Mouse (Mus musculus) ES-E14 (cell line): ENCODE measurements around the gene Gm10188. TPM values are rescaled to one million over a fixed set of nuclear protein-coding genes. Genes with fewer than 3 reads are reported as not detected.
A peak's percentile ranks its signal among the peaks of the same experiment; 100 is the strongest.

ENCODE experiments used
- DNase-seq: peaks from one replicate; pipeline ENCODE4 v3.0.0-alpha.2; 2013; ENCODE audit warnings: low read depth, low spot score
- H3K27ac ChIP-seq: 2 replicates; pipeline ENCODE4 v1.5.1; 2012; ENCODE audit warnings: low read depth, mild to moderate bottlenecking, low read length, moderate library complexity, mixed read lengths; ENCODE audit not compliant: poor library complexity, insufficient read depth, severe bottlenecking
- H3K36me3 ChIP-seq: 2 replicates; pipeline ENCODE4 v1.6.1; 2012; ENCODE audit warnings: mild to moderate bottlenecking, low read length, moderate library complexity, mixed read lengths; ENCODE audit not compliant: control insufficient read depth, poor library complexity, insufficient read depth, severe bottlenecking
- H3K4me1 ChIP-seq, 2 experiments: fragments of 150-350 bp in 1 of 2; sonication (generic) in 1 of 2; 2 replicates each; pipeline ENCODE4 v1.6.1; 2012; ENCODE audit warnings: low read length in 2 of 2, mild to moderate bottlenecking in 1 of 2, mixed read lengths in 1 of 2; ENCODE audit not compliant: control insufficient read depth in 2 of 2, insufficient read depth in 2 of 2, poor library complexity in 1 of 2
- H3K4me3 ChIP-seq, 2 experiments: fragments of 150-350 bp in 1 of 2; sonication (generic) in 1 of 2; 2 replicates each; pipeline ENCODE4 v1.5.1; 2012; ENCODE audit warnings: low read length in 2 of 2, low read depth in 1 of 2, mild to moderate bottlenecking in 1 of 2, mixed read lengths in 1 of 2; ENCODE audit not compliant: insufficient read depth in 1 of 2, poor library complexity in 1 of 2, severe bottlenecking in 1 of 2
- H3K9ac ChIP-seq: 2 replicates; pipeline ENCODE4 v1.6.1; 2012; ENCODE audit warnings: low read depth, mild to moderate bottlenecking, low read length, mixed read lengths; ENCODE audit not compliant: poor library complexity, insufficient read depth, severe bottlenecking
- H3K9me3 ChIP-seq: fragments of 150-350 bp; sonication (generic); 2 replicates; pipeline ENCODE4 v1.6.1; 2012; ENCODE audit warnings: low read depth, mild to moderate bottlenecking, low read length; ENCODE audit not compliant: control insufficient read depth, insufficient read depth
- CHD2 ChIP-seq: IDR thresholded peaks from 2 replicates; pipeline ENCODE4 v1.6.1; 2014; ENCODE audit warnings: mild to moderate bottlenecking, low read depth, low read length, inconsistent platforms
- HCFC1 ChIP-seq: IDR thresholded peaks from 2 replicates; pipeline ENCODE4 v1.6.1; 2012; ENCODE audit warnings: low read length, inconsistent platforms, borderline replicate concordance; ENCODE audit not compliant: insufficient read depth
- MAFK ChIP-seq: IDR thresholded peaks from 2 replicates; pipeline ENCODE4 v1.6.1; 2014; ENCODE audit warnings: mild to moderate bottlenecking, low read depth, low read length, inconsistent platforms; ENCODE audit not compliant: insufficient read depth
- ZC3H11A ChIP-seq: IDR thresholded peaks from 2 replicates; pipeline ENCODE4 v1.6.1; 2012; ENCODE audit warnings: low read depth, mild to moderate bottlenecking, inconsistent platforms, low read length, borderline replicate concordance
- ZNF384 ChIP-seq: IDR thresholded peaks from 2 replicates; pipeline ENCODE4 v1.6.1; 2012; ENCODE audit warnings: low read depth, low read length, inconsistent platforms
- in situ Hi-C, 2 experiments: fragments of 600-800 bp; cut with MboI; formaldehyde crosslinking; loops; one replicate each; pipeline ENCODE4 v1.15.1; 2025; ENCODE audit warnings: low sequenced_read_pairs in 2 of 2, inconsistent platforms in 1 of 2; ENCODE audit not compliant: unreplicated experiment in 2 of 2
- total RNA-seq: library from RNA; depleted of rRNA; stranded (reverse); fragments of 300-350 nt; gene quantifications from 2 replicates; pipeline ENCODE4 v1.2.3, GENCODE M21; 2012

The Gm10188 gene
- total RNA-seq, 1 experiment, result not detected

DNA sequence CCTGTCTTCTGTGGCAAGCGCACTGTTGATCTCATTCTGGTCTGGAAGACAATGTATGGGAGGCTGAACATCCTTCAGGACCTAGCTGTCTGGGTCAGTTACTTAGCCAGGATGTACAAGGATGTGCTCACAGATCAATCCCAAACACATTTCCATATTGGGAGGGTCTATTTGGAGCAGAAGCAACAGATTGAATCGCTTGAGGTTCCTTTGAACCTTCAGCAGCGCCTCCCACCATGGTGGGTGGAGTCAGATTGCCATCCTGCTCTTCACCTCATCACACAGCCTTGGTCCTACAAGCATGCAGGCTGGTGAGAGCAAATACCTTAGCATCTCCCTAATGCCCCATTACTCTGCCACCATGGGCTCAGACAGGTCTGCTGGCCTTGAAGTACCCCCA, 35.8 kb downstream of the Gm10188 start:
- no peak overlapping the region for H3K27ac ChIP-seq

DNA sequence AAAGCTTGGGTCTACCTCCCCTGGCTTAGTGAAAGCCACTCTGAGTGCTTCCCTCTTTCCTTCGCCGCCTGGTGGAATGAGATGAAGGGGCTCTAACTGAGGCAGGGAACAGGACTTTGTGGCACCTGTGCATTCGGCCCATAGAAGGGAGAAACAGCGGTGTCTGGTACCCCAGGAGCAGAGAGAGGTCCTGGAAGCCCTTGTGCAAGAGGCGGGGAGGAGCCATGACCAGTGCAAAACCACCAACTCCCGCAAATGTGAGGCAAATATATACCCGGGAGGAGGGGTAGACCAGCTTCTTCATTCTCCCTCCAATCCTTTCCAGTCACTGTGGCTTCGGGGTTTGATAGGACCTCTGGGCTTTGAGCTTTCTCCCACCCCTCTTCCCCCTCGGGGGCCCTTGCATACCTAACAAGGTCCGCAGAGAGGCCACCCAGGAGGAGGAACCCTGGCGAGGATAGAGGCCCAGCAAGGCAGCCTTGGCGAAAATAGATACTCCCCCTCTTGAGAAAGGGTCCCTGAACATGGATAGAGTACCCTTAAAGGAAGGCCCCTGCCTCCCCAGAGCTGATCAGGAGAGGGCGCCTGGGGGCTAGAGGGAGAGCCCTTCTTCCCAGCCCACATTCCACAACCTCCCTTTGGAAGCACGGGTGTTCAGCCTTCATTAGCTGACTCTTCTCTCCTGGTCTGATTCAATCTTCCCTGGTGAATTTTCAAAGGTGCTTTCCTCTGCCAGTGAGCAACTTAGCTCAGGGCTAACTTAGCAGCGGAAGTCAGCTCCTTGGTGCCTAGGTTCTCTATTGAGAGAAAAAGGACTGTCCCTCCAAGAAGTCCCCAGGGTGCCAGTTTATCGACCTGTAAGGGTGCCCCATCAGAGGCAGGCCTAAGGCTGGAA, 37.5 kb downstream of the Gm10188 start:
- H3K9ac ChIP-seq, result peak overlapping the region; percentile 89; the same call in 1 of the 2 replicates
- peak overlapping the region; percentile 63 to 95 for H3K4me3 ChIP-seq
- H3K36me3 ChIP-seq, result no peaks in the 10 kb centered on the region
- in situ Hi-C loops, result no loop called here
- peaks cover 19 to 33% of the 10 kb centered on the region in 2 experiments for H3K4me1 ChIP-seq
- no peaks in the 10 kb centered on the region for H3K9me3 ChIP-seq
- DNase-seq, result no peak
- H3K27ac ChIP-seq, result 0 out of 2 replicates have a peak overlapping the region, but pooled peaks have one; percentile 27
- TF ChIP-seq ZC3H11A, result no peak
- no peak for TF ChIP-seq HCFC1
- no peak for TF ChIP-seq MAFK
- no peak for TF ChIP-seq ZNF384
- no peak for TF ChIP-seq CHD2

More for the DNA sequence above, 35.8 kb downstream of the Gm10188 start:
- H3K9ac ChIP-seq, result no peak overlapping the region
- H3K4me1 ChIP-seq, result peaks cover 18 to 42% of the 10 kb centered on the region in 2 experiments
- no peak overlapping the region for H3K4me3 ChIP-seq
- in situ Hi-C loops, result no loop called here
- no peaks in the 10 kb centered on the region for H3K36me3 ChIP-seq
- H3K9me3 ChIP-seq, result no peaks in the 10 kb centered on the region
- no peak for TF ChIP-seq ZC3H11A
- no peak for TF ChIP-seq MAFK
- no peak for DNase-seq

- in situ Hi-C loops, result no loop called here
- Histone ChIP-seq H3K27ac (peak within 1 kb of the TSS; percentile 35; the same call in 1 of the 2 replicates), H3K9ac (peak within 1 kb of the TSS; percentile 89), H3K4me1 (peaks cover 18 to 26% of the 10 kb centered on the region in 2 experiments), H3K9me3 (no peaks in the 10 kb centered on the region), H3K36me3 (no peaks in the 10 kb centered on the region), H3K4me3 (peak within 1 kb of the TSS; percentile 63 to 95)
- DNase-seq, result no peak
- TF ChIP-seq CHD2, result no peak
- no peak for TF ChIP-seq ZC3H11A
- TF ChIP-seq ZNF384, result no peak
- no peak for TF ChIP-seq MAFK
- no peak for TF ChIP-seq HCFC1
These were observed 38.3 kb downstream of the Gm10188 start, which contains the start of the genes Lemd1 and AC124108.1 for GRCm38 (mm10) chr1:132191093-132191785. Lemd1 (plus strand) TSS chr1:132191431. AC124108.1 (plus strand) TSS chr1:132191457.

DNA sequence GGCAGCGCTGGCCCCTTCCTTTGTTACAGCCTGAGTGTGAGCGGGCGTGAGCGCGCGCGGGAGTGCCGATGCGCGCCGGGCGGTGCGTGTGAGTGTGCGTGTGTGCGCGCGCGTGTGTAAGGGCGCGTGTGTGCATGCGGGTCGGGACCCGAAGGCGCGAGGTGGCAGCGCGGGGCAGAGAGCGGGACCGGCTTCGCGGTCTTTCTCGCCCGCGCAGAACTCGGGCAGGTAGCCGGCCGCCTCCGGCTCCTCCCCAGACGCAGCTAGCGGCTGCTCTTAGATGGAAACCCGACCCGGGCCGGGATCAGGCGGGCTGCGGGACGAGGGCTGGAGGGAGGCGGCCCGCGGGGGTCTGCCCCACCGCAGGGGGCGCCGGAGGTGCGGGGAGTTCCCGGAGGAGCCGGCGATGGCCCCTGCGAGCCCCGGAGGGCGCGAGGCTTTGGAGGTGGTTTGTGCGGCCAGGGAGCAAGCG, 38.9 kb downstream of the Gm10188 start:
- peak overlapping the region; percentile 63 to 95 for H3K4me3 ChIP-seq
- no peaks in the 10 kb centered on the region for H3K9me3 ChIP-seq
- peaks cover 18 to 25% of the 10 kb centered on the region in 2 experiments for H3K4me1 ChIP-seq
- no peak for DNase-seq
- H3K36me3 ChIP-seq, result no peaks in the 10 kb centered on the region
- in situ Hi-C loops, result no loop called here
- peak overlapping the region; percentile 35; the same call in 1 of the 2 replicates for H3K27ac ChIP-seq
- TF ChIP-seq HCFC1 (0 out of 2 replicates have a peak, but pooled peaks have one; percentile 26), ZNF384 (no peak), ZC3H11A (no peak), MAFK (no peak), CHD2 (no peak)
- H3K9ac ChIP-seq, result peak overlapping the region; percentile 89
